9 mouse cellular contexts compared by ENCODE assay signal in genomic region chr6:145373712-145374221, GRCm38 (mm10).
A peak's percentile ranks its signal among the peaks of the same experiment; 100 is the strongest.
DNase-seq lines count a peak whose midpoint lies in the region; ATAC-seq and TF ChIP-seq lines count a peak whose summit lies in the region.
"Had no signal": no experiment of that assay in that cellular context is flagged by ENCODE, and none has a peak within 500 bp of the region (broad histone marks: within the 10 kb centered on the region; RNA-seq: fewer than 3 reads in every experiment).

No protein-coding gene starts in this region.

- WGBS in liver, embryonic 16.5 days (ENCODE audit: insufficient replicate concordance): 35% methylated on average over 7 of the region's 7 CpGs
- WGBS in liver, embryonic 12.5 days (ENCODE audit: insufficient replicate concordance): 46% methylated on average over 7 of the region's 7 CpGs
- 56% methylated on average over 7 of the region's 7 CpGs for WGBS in liver, embryonic 11.5 days

- no peak overlapping the region for H3K9ac ChIP-seq in liver, embryonic 16.5 days (ENCODE audit: low read depth, low read length)
- no peak overlapping the region for H3K9ac ChIP-seq in liver, embryonic 12.5 days
- H3K9ac ChIP-seq in liver, embryonic 11.5 days (ENCODE audit: low read depth, low read length): no peak overlapping the region
- H3K9ac ChIP-seq: heart, embryonic 15.5 days had no signal

- in situ Hi-C loops in Patski (cut with MboI; ENCODE audit: low pct_unique_long_range_greater_than_20kb): no loop called here

- CTCF ChIA-PET in Patski (lab: Charles Lee): interaction anchor here (1.2 kb wide), 1 partner anchor 13 kb away, joined by 6 read pairs; no protein-coding TSS in a partner anchor

- POLR2A ChIA-PET in Patski (lab: Charles Lee): interaction anchor here (0.6 kb wide), 1 partner anchor 560 kb away, joined by 3 read pairs; no protein-coding TSS in a partner anchor

- no peak overlapping the region for H3K4me2 ChIP-seq in liver, embryonic 16.5 days (ENCODE audit: low read depth, low read length)
- no peak overlapping the region for H3K4me2 ChIP-seq in liver, embryonic 12.5 days
- no peak overlapping the region for H3K4me2 ChIP-seq in liver, embryonic 11.5 days
- H3K4me2 ChIP-seq: heart, embryonic 15.5 days had no signal

- ATAC-seq in liver, embryonic 16.5 days (ENCODE audit: low read depth): 0 out of 2 replicates have a peak, but pooled peaks have one; percentile 15
- ATAC-seq in liver, embryonic 12.5 days: no peak
- ATAC-seq in Patski: peak; percentile 76
- peak; percentile 71 for ATAC-seq in inflammation-experienced regulatory T-cells, adult 6 months
- no peak for ATAC-seq in liver, embryonic 11.5 days (replicated peaks; ENCODE audit: low FRiP score)

- no peak for TF ChIP-seq CTCF in Patski (IDR thresholded peaks at IDR 0.05)

- DNase-seq in Patski (ENCODE audit: low read depth, low spot score): peak; percentile 83
- DNase-seq in naive thymus-derived CD4-positive, alpha-beta T cell, adult 2 months (ENCODE audit: low read depth): peak; percentile 77
- no peak for DNase-seq in ovary, postnatal 10 days (ENCODE audit: low spot score)
- DNase-seq in liver, embryonic 11.5 days (ENCODE audit: low spot score): no peak
- DNase-seq in gastrocnemius, postnatal 25 days: no peak

- no peaks in the 10 kb centered on the region for H3K36me3 ChIP-seq in liver, embryonic 16.5 days (ENCODE audit: control insufficient read depth, insufficient read depth)
- no peaks in the 10 kb centered on the region for H3K36me3 ChIP-seq in liver, embryonic 12.5 days
- H3K36me3 ChIP-seq in liver, embryonic 11.5 days (ENCODE audit: control insufficient read depth, insufficient read depth, low read length): no peaks in the 10 kb centered on the region
- H3K36me3 ChIP-seq: heart, embryonic 15.5 days had no signal

- H3K9me3 ChIP-seq in liver, embryonic 16.5 days (replicated peaks; ENCODE audit: control insufficient read depth, low read length): no peaks in the 10 kb centered on the region
- H3K9me3 ChIP-seq in liver, embryonic 12.5 days (replicated peaks): no peaks in the 10 kb centered on the region
- H3K9me3 ChIP-seq in liver, embryonic 11.5 days (ENCODE audit: control insufficient read depth, low read length): no peaks in the 10 kb centered on the region
- H3K9me3 ChIP-seq: heart, embryonic 15.5 days had no signal

- no peaks in the 10 kb centered on the region for H3K27me3 ChIP-seq in liver, embryonic 16.5 days (ENCODE audit: control insufficient read depth, insufficient read depth, low read depth, low read length)
- H3K27me3 ChIP-seq in liver, embryonic 12.5 days (replicated peaks): 0 out of 2 replicates have a peak, but pooled peaks cover 4% of the 10 kb centered on the region
- H3K27me3 ChIP-seq in Patski: no peaks in the 10 kb centered on the region
- H3K27me3 ChIP-seq in liver, embryonic 11.5 days (replicated peaks; ENCODE audit: control insufficient read depth, insufficient read depth, low read length): no peaks in the 10 kb centered on the region

- no peak overlapping the region for H3K4me3 ChIP-seq in liver, embryonic 16.5 days (ENCODE audit: low read depth, low read length)
- H3K4me3 ChIP-seq in liver, embryonic 12.5 days: no peak overlapping the region
- H3K4me3 ChIP-seq in liver, embryonic 11.5 days (ENCODE audit: low read depth, low read length): no peak overlapping the region
- H3K4me3 ChIP-seq: heart, embryonic 15.5 days had no signal

- no peak overlapping the region for H3K27ac ChIP-seq in liver, embryonic 16.5 days (ENCODE audit: low read length)
- no peak overlapping the region for H3K27ac ChIP-seq in liver, embryonic 12.5 days
- no peak overlapping the region for H3K27ac ChIP-seq in liver, embryonic 11.5 days (ENCODE audit: low read depth, low read length)
- H3K27ac ChIP-seq: heart, embryonic 15.5 days had no signal

- H3K4me1 ChIP-seq in liver, embryonic 16.5 days (ENCODE audit: control insufficient read depth, low read depth, low read length): no peaks in the 10 kb centered on the region
- H3K4me1 ChIP-seq in liver, embryonic 12.5 days: no peaks in the 10 kb centered on the region
- no peaks in the 10 kb centered on the region for H3K4me1 ChIP-seq in liver, embryonic 11.5 days (replicated peaks; ENCODE audit: control insufficient read depth, insufficient read depth, low read length)

Comparison
In these comparisons a context has a peak if more than half of its experiments do, and no peak if none do; other contexts are left out.
1. ATAC-seq: peak in liver, embryonic 16.5 days (single experiment), Patski (single experiment) and inflammation-experienced regulatory T-cells, adult 6 months (single experiment); none in liver, embryonic 12.5 days (single experiment) and liver, embryonic 11.5 days (single experiment).
2. DNase-seq: peak in Patski (single experiment) and naive thymus-derived CD4-positive, alpha-beta T cell, adult 2 months (single experiment); none in ovary, postnatal 10 days (single experiment), liver, embryonic 11.5 days (single experiment) and gastrocnemius, postnatal 25 days (single experiment).